25 mouse cellular contexts compared by ENCODE assay signal in the genomic region with DNA sequence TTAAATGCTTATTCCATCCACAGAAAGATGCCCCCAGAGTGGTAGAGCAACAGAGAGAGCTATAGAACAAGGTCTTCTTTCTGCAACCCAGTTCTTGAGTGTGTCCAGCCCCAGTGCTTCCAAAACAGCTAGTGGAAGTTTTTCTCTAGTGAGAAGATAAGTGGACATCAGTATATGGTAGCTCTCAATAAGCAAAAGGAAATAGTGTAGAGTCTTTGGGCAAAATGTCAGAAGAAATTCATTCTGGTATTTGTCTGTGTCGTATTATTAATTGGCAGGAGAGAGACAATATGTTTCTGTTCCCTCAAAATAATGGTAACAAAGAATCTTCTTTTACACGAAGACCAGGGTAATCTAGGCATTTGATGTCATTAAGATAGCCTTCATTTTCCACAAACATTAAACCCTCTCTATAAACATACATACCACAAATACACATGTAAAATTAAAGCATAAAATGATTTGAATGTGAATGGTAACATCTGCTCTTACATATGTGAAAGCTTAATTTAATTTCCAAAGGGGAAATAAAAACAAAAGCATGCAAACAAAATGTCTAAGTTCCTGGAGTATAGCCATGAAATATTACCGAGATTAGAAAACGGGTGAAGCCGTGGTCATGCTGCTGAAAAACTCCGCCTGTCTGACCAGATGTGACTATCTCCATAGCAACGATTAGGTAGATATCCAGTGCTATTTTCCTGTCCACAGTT.
A peak's percentile ranks its signal among the peaks of the same experiment; 100 is the strongest.
DNase-seq lines count a peak whose midpoint lies in the region; ATAC-seq lines count a peak whose summit lies in the region.
"Had no signal": no experiment of that assay in that cellular context is flagged by ENCODE, and none has a peak within 500 bp of the region (broad histone marks: within the 10 kb centered on the region; RNA-seq: fewer than 3 reads in every experiment).

No protein-coding gene starts in this region.

- H3K9me3 ChIP-seq in embryonic facial prominence, embryonic 14.5 days (ENCODE audit: control insufficient read depth, low read length): no peaks in the 10 kb centered on the region
- H3K9me3 ChIP-seq in embryonic facial prominence, embryonic 10.5 days: no peaks in the 10 kb centered on the region
- H3K9me3 ChIP-seq in intestine, embryonic 15.5 days: no peaks in the 10 kb centered on the region
- H3K9me3 ChIP-seq in intestine, embryonic 16.5 days (ENCODE audit: control insufficient read depth, low read length): no peaks in the 10 kb centered on the region
- no peaks in the 10 kb centered on the region for H3K9me3 ChIP-seq in lung, embryonic 15.5 days
- no peaks in the 10 kb centered on the region for H3K9me3 ChIP-seq in neural tube, embryonic 14.5 days (ENCODE audit: control insufficient read depth, low read length)
- H3K9me3 ChIP-seq: embryonic facial prominence, embryonic 12.5 days; forebrain, embryonic 15.5 days; hindbrain, embryonic 10.5 days; liver, embryonic 12.5 days had no signal

- H3K36me3 ChIP-seq in embryonic facial prominence, embryonic 14.5 days (ENCODE audit: control insufficient read depth, insufficient read depth, low read length): no peaks in the 10 kb centered on the region
- no peaks in the 10 kb centered on the region for H3K36me3 ChIP-seq in embryonic facial prominence, embryonic 10.5 days (replicated peaks)
- H3K36me3 ChIP-seq in intestine, embryonic 15.5 days: no peaks in the 10 kb centered on the region
- no peaks in the 10 kb centered on the region for H3K36me3 ChIP-seq in intestine, embryonic 16.5 days (ENCODE audit: control insufficient read depth, insufficient read depth, low read length)
- H3K36me3 ChIP-seq in lung, embryonic 15.5 days: no peaks in the 10 kb centered on the region
- H3K36me3 ChIP-seq in neural tube, embryonic 14.5 days (ENCODE audit: control insufficient read depth, insufficient read depth, low read length): no peaks in the 10 kb centered on the region
- H3K36me3 ChIP-seq: embryonic facial prominence, embryonic 12.5 days; forebrain, embryonic 15.5 days; hindbrain, embryonic 10.5 days; liver, embryonic 12.5 days had no signal

- no peaks in the 10 kb centered on the region for H3K27me3 ChIP-seq in embryonic facial prominence, embryonic 14.5 days (replicated peaks; ENCODE audit: control insufficient read depth, insufficient read depth, low read length)
- no peaks in the 10 kb centered on the region for H3K27me3 ChIP-seq in embryonic facial prominence, embryonic 10.5 days (replicated peaks; ENCODE audit: low read depth, poor library complexity, severe bottlenecking)
- no peaks in the 10 kb centered on the region for H3K27me3 ChIP-seq in intestine, embryonic 15.5 days (replicated peaks)
- H3K27me3 ChIP-seq in intestine, embryonic 16.5 days (replicated peaks; ENCODE audit: control insufficient read depth, insufficient read depth, low read length): no peaks in the 10 kb centered on the region
- no peaks in the 10 kb centered on the region for H3K27me3 ChIP-seq in lung, embryonic 15.5 days
- no peaks in the 10 kb centered on the region for H3K27me3 ChIP-seq in neural tube, embryonic 14.5 days (ENCODE audit: control insufficient read depth, insufficient read depth, low read length)
- H3K27me3 ChIP-seq: embryonic facial prominence, embryonic 12.5 days; forebrain, embryonic 15.5 days; liver, embryonic 12.5 days had no signal

- no peak overlapping the region for H3K9ac ChIP-seq in embryonic facial prominence, embryonic 14.5 days (ENCODE audit: low read depth, low read length)
- no peak overlapping the region for H3K9ac ChIP-seq in intestine, embryonic 15.5 days
- no peak overlapping the region for H3K9ac ChIP-seq in intestine, embryonic 16.5 days (ENCODE audit: low read depth, low read length)
- no peak overlapping the region for H3K9ac ChIP-seq in lung, embryonic 15.5 days
- H3K9ac ChIP-seq in neural tube, embryonic 14.5 days (replicated peaks; ENCODE audit: low read depth, low read length): no peak overlapping the region
- H3K9ac ChIP-seq: embryonic facial prominence, embryonic 12.5 days; forebrain, embryonic 15.5 days; liver, embryonic 12.5 days had no signal

- no peak for ATAC-seq in embryonic facial prominence, embryonic 14.5 days (ENCODE audit: low read depth)
- ATAC-seq in intestine, embryonic 15.5 days: peak; percentile 47
- ATAC-seq in intestine, embryonic 16.5 days: no peak; the same call in 1 of the 2 replicates
- ATAC-seq in lung, embryonic 15.5 days (ENCODE audit: borderline replicate concordance, extremely low read depth, low FRiP score, low TSS enrichment): peak; percentile 81
- 0 out of 2 replicates have a peak, but pooled peaks have one; percentile 41 for ATAC-seq in neural tube, embryonic 14.5 days (ENCODE audit: low read depth)
- ATAC-seq: activated CD4-positive, CD25-positive, alpha-beta regulatory T cell, adult 4 months; forebrain, embryonic 15.5 days; inflammation-experienced regulatory T-cells, adult 6 months; liver, embryonic 12.5 days had no signal

- peak; percentile 60 for DNase-seq in embryonic facial prominence, embryonic 14.5 days (ENCODE audit: low spot score)
- no peak for DNase-seq in embryonic facial prominence, embryonic 10.5 days (ENCODE audit: low spot score)
- no peak for DNase-seq in lung, postnatal 25 days (ENCODE audit: low spot score)
- no peak for DNase-seq in neural tube, embryonic 10.5 days (ENCODE audit: extremely low spot score, low spot score)
- DNase-seq: adrenal gland, adult 8-10 months; cerebellum, adult 18-20 months; cerebellum, postnatal 14 days; gastrocnemius, postnatal 10 days; kidney, postnatal 10 days; lung, adult 2 months; right cerebral cortex, postnatal 14 days; thymus, postnatal 14 days had no signal

- H3K27ac ChIP-seq in embryonic facial prominence, embryonic 14.5 days (replicated peaks; ENCODE audit: low read depth, low read length): no peak overlapping the region
- no peak overlapping the region for H3K27ac ChIP-seq in embryonic facial prominence, embryonic 10.5 days (replicated peaks)
- H3K27ac ChIP-seq in intestine, embryonic 15.5 days: no peak overlapping the region
- no peak overlapping the region for H3K27ac ChIP-seq in intestine, embryonic 16.5 days (ENCODE audit: low read length)
- peak overlapping the region; percentile 57 for H3K27ac ChIP-seq in lung, embryonic 15.5 days
- H3K27ac ChIP-seq in neural tube, embryonic 14.5 days (ENCODE audit: low read depth, low read length): no peak overlapping the region
- H3K27ac ChIP-seq: embryonic facial prominence, embryonic 12.5 days; forebrain, embryonic 15.5 days; hindbrain, embryonic 10.5 days; layer of hippocampus, adult 2 months; liver, embryonic 12.5 days had no signal

- no peaks in the 10 kb centered on the region for H3K4me1 ChIP-seq in embryonic facial prominence, embryonic 14.5 days (ENCODE audit: control insufficient read depth, insufficient read depth, low read length)
- H3K4me1 ChIP-seq in embryonic facial prominence, embryonic 10.5 days: peaks cover 9% of the 10 kb centered on the region
- H3K4me1 ChIP-seq in intestine, embryonic 15.5 days (replicated peaks): no peaks in the 10 kb centered on the region; the same call in 1 of the 2 replicates
- H3K4me1 ChIP-seq in intestine, embryonic 16.5 days (ENCODE audit: control insufficient read depth, insufficient read depth, low read length): peaks cover 4% of the 10 kb centered on the region; the same call in 1 of the 2 replicates
- peaks cover 23% of the 10 kb centered on the region for H3K4me1 ChIP-seq in lung, embryonic 15.5 days
- no peaks in the 10 kb centered on the region for H3K4me1 ChIP-seq in neural tube, embryonic 14.5 days (ENCODE audit: control insufficient read depth, insufficient read depth, low read length)
- H3K4me1 ChIP-seq: forebrain, embryonic 15.5 days; hindbrain, embryonic 10.5 days; liver, embryonic 12.5 days had no signal

- no peak overlapping the region for H3K4me3 ChIP-seq in embryonic facial prominence, embryonic 14.5 days (ENCODE audit: low read depth, low read length)
- no peak overlapping the region for H3K4me3 ChIP-seq in embryonic facial prominence, embryonic 10.5 days
- H3K4me3 ChIP-seq in intestine, embryonic 15.5 days (replicated peaks): no peak overlapping the region
- H3K4me3 ChIP-seq in intestine, embryonic 16.5 days (ENCODE audit: low read length): no peak overlapping the region
- H3K4me3 ChIP-seq in lung, embryonic 15.5 days: no peak overlapping the region
- H3K4me3 ChIP-seq in neural tube, embryonic 14.5 days (ENCODE audit: low read depth, low read length): no peak overlapping the region
- H3K4me3 ChIP-seq: embryonic facial prominence, embryonic 12.5 days; erythroblast, embryonic 14.5 days; forebrain, embryonic 15.5 days; hindbrain, embryonic 10.5 days; layer of hippocampus, adult 2 months; liver, embryonic 12.5 days had no signal

- no peak overlapping the region for H3K4me2 ChIP-seq in embryonic facial prominence, embryonic 14.5 days (ENCODE audit: low read depth, low read length)
- H3K4me2 ChIP-seq in intestine, embryonic 15.5 days (replicated peaks): no peak overlapping the region
- no peak overlapping the region for H3K4me2 ChIP-seq in intestine, embryonic 16.5 days (ENCODE audit: low read depth, low read length)
- no peak overlapping the region for H3K4me2 ChIP-seq in lung, embryonic 15.5 days
- H3K4me2 ChIP-seq in neural tube, embryonic 14.5 days (ENCODE audit: low read depth, low read length): no peak overlapping the region
- H3K4me2 ChIP-seq: embryonic facial prominence, embryonic 12.5 days; forebrain, embryonic 15.5 days; heart, embryonic 11.5 days; liver, embryonic 12.5 days had no signal

- 39% methylated on average over 7 of the region's 7 CpGs for WGBS in embryonic facial prominence, embryonic 14.5 days
- 84% methylated on average over 7 of the region's 7 CpGs for WGBS in embryonic facial prominence, embryonic 10.5 days
- 45% methylated on average over 7 of the region's 7 CpGs for WGBS in intestine, embryonic 15.5 days
- WGBS in intestine, embryonic 16.5 days: 42% methylated on average over 7 of the region's 7 CpGs
- WGBS in lung, embryonic 15.5 days: 31% methylated on average over 7 of the region's 7 CpGs
- 51% methylated on average over 7 of the region's 7 CpGs for WGBS in neural tube, embryonic 14.5 days

Comparison
In these comparisons a context has a peak if more than half of its experiments do, and no peak if none do; other contexts are left out.
1. ATAC-seq: peak in intestine, embryonic 15.5 days (single experiment), lung, embryonic 15.5 days (single experiment) and neural tube, embryonic 14.5 days (single experiment); none in embryonic facial prominence, embryonic 14.5 days (single experiment) and intestine, embryonic 16.5 days (single experiment).